Mouse (Mus musculus) midbrain, embryonic 11.5 days (tissue): ENCODE results near the gene Kmo. TPM values are rescaled to one million over a fixed set of nuclear protein-coding genes. Genes with fewer than 3 reads are reported as not detected.

Source experiments
- ATAC-seq: fragments of 200-750 bp; cut with Nextera tagmentation; 2 replicates; pipeline ENCODE4 v1.8.0; 2017; ENCODE audit warnings: moderate TSS enrichment, moderate library complexity; ENCODE audit not compliant: low FRiP score
- DNase-seq: peaks from one replicate; pipeline ENCODE4 v3.0.0; 2015; ENCODE audit warnings: low spot score; ENCODE audit errors: missing footprints
- H3K27ac ChIP-seq: fragments of 300-500 bp; sonication (generic); 2 replicates; pipeline ENCODE4 v1.5.1; 2014; ENCODE audit warnings: low read depth, low read length
- H3K27me3 ChIP-seq: fragments of 300-500 bp; sonication (generic); 2 replicates; pipeline ENCODE4 v1.6.1; 2014; ENCODE audit warnings: mild to moderate bottlenecking, low read length, moderate library complexity, mixed read lengths; ENCODE audit not compliant: control insufficient read depth, insufficient read depth
- H3K36me3 ChIP-seq: fragments of 300-500 bp; sonication (generic); 2 replicates; pipeline ENCODE4 v1.6.1; 2014; ENCODE audit warnings: mild to moderate bottlenecking, low read length, moderate library complexity, mixed read lengths; ENCODE audit not compliant: control insufficient read depth, insufficient read depth
- H3K4me1 ChIP-seq: fragments of 300-500 bp; sonication (generic); 2 replicates; pipeline ENCODE4 v1.6.1; 2014; ENCODE audit warnings: low read length; ENCODE audit not compliant: control insufficient read depth, insufficient read depth
- H3K4me2 ChIP-seq: fragments of 300-500 bp; sonication (generic); 2 replicates; pipeline ENCODE4 v1.6.1; 2014; ENCODE audit warnings: mild to moderate bottlenecking, moderate library complexity
- H3K4me3 ChIP-seq: fragments of 300-500 bp; sonication (generic); 2 replicates; pipeline ENCODE4 v1.5.1; 2014; ENCODE audit warnings: low read depth, low read length
- H3K9ac ChIP-seq: fragments of 300-500 bp; sonication (generic); 2 replicates; pipeline ENCODE4 v1.6.1; 2014; ENCODE audit warnings: low read length
- H3K9me3 ChIP-seq: fragments of 300-500 bp; sonication (generic); 2 replicates; pipeline ENCODE4 v1.6.1; 2016; ENCODE audit warnings: low read length; ENCODE audit not compliant: control insufficient read depth
- WGBS: fragments of 180-500 bp; shearing (Covaris S2); extraction: QIAGEN DNeasy Blood & Tissue Kit; methylation state at CpG from one replicate; pipeline ENCODE4 v1.1.7; 2014; 5-methylcytosine and 5-hydroxymethylcytosine counted together
- polyA plus RNA-seq: library from polyadenylated mRNA; unstranded; fragments of >200 nt; fragmentation: Nextera tagmentation; extraction: Ambion mirVana; gene quantifications from 2 replicates; pipeline ENCODE4 v1.2.1, GENCODE M21; 2014

Kmo gene
- polyA plus RNA-seq, 1 experiment from 2014 or later, result 0.07 TPM

- no peak overlapping the region for H3K9ac ChIP-seq
- H3K4me3 ChIP-seq, result no peak overlapping the region
- no peaks in the 10 kb centered on the region for H3K27me3 ChIP-seq
- no peak for DNase-seq
- H3K4me1 ChIP-seq, result peaks cover 4% of the 10 kb centered on the region
- no peaks in the 10 kb centered on the region for H3K9me3 ChIP-seq
- no peaks in the 10 kb centered on the region for H3K36me3 ChIP-seq
- H3K4me2 ChIP-seq, result no peak overlapping the region
- H3K27ac ChIP-seq, result no peak overlapping the region
- no peak for ATAC-seq
- WGBS, result 86% methylated on average over 6 of the region's 6 CpGs
Observed at GRCm38 (mm10) chr1:175629248-175629647, 9.1 kb downstream of the Kmo start.

- Histone ChIP-seq H3K9me3 (no peaks in the 10 kb centered on the region), H3K36me3 (no peaks in the 10 kb centered on the region), H3K9ac (no peak overlapping the region), H3K27me3 (no peaks in the 10 kb centered on the region), H3K4me2 (no peak overlapping the region), H3K27ac (no peak overlapping the region), H3K4me3 (no peak overlapping the region), H3K4me1 (no peaks in the 10 kb centered on the region)
- no peak for DNase-seq
- WGBS, result 94% methylated on average over 5 of the region's 5 CpGs
- ATAC-seq, result no peak
Observed at GRCm38 (mm10) chr1:175630345-175630744, 10.2 kb downstream of the Kmo start.

- WGBS, result 88% methylated on average over 3 of the region's 3 CpGs
- no peak for ATAC-seq
Observed at GRCm38 (mm10) chr1:175631080-175631479, 10.9 kb downstream of the Kmo start.

GRCm38 (mm10) chr1:175631721-175632221 lies 11.6 kb downstream of the Kmo start:
- Histone ChIP-seq H3K4me3 (no peak overlapping the region), H3K36me3 (no peaks in the 10 kb centered on the region), H3K4me2 (no peak overlapping the region), H3K9ac (no peak overlapping the region), H3K9me3 (no peaks in the 10 kb centered on the region), H3K4me1 (no peaks in the 10 kb centered on the region), H3K27me3 (no peaks in the 10 kb centered on the region), H3K27ac (no peak overlapping the region)
- ATAC-seq (no peak), DNase-seq (no peak)
- WGBS, result 84% methylated on average over 10 of the region's 10 CpGs

More at GRCm38 (mm10) chr1:175631080-175631479, 10.9 kb downstream of the Kmo start:
- Histone ChIP-seq H3K4me1 (no peaks in the 10 kb centered on the region), H3K9me3 (no peaks in the 10 kb centered on the region), H3K4me3 (no peak overlapping the region), H3K27me3 (no peaks in the 10 kb centered on the region), H3K9ac (no peak overlapping the region), H3K27ac (no peak overlapping the region), H3K36me3 (no peaks in the 10 kb centered on the region), H3K4me2 (no peak overlapping the region)
- no peak for DNase-seq

GRCm38 (mm10) chr1:175632470-175632869 lies 12.3 kb downstream of the Kmo start:
- no peak for ATAC-seq
- Histone ChIP-seq H3K36me3 (no peaks in the 10 kb centered on the region), H3K27ac (no peak overlapping the region), H3K4me3 (no peak overlapping the region), H3K4me2 (no peak overlapping the region), H3K9ac (no peak overlapping the region), H3K27me3 (no peaks in the 10 kb centered on the region), H3K4me1 (no peaks in the 10 kb centered on the region), H3K9me3 (no peaks in the 10 kb centered on the region)
- DNase-seq, result no peak
- WGBS, result 98% methylated on average over 14 of the region's 14 CpGs

GRCm38 (mm10) chr1:175637677-175638076 lies 17.5 kb downstream of the Kmo start:
- no peak for DNase-seq

GRCm38 (mm10) chr1:175639072-175639471 lies 18.9 kb downstream of the Kmo start:
- WGBS, result 92% methylated on average over 7 of the region's 7 CpGs
- no peak overlapping the region for H3K4me3 ChIP-seq
- H3K27ac ChIP-seq, result no peak overlapping the region
- no peak overlapping the region for H3K9ac ChIP-seq
- DNase-seq, result no peak
- H3K9me3 ChIP-seq, result no peaks in the 10 kb centered on the region
- H3K27me3 ChIP-seq, result no peaks in the 10 kb centered on the region
- no peak overlapping the region for H3K4me2 ChIP-seq
- no peaks in the 10 kb centered on the region for H3K36me3 ChIP-seq
- ATAC-seq, result no peak
- no peaks in the 10 kb centered on the region for H3K4me1 ChIP-seq

More at GRCm38 (mm10) chr1:175637677-175638076, 17.5 kb downstream of the Kmo start:
- no peaks in the 10 kb centered on the region for H3K9me3 ChIP-seq
- no peak for ATAC-seq
- 80% methylated on average over 7 of the region's 7 CpGs for WGBS
- H3K27ac ChIP-seq, result no peak overlapping the region
- H3K36me3 ChIP-seq, result no peaks in the 10 kb centered on the region
- no peaks in the 10 kb centered on the region for H3K4me1 ChIP-seq
- no peak overlapping the region for H3K4me3 ChIP-seq
- no peak overlapping the region for H3K4me2 ChIP-seq
- no peaks in the 10 kb centered on the region for H3K27me3 ChIP-seq
- no peak overlapping the region for H3K9ac ChIP-seq

- Histone ChIP-seq H3K9ac (no peak overlapping the region), H3K27me3 (no peaks in the 10 kb centered on the region), H3K4me3 (no peak overlapping the region), H3K36me3 (no peaks in the 10 kb centered on the region), H3K27ac (no peak overlapping the region), H3K4me1 (no peaks in the 10 kb centered on the region), H3K9me3 (no peaks in the 10 kb centered on the region), H3K4me2 (no peak overlapping the region)
- ATAC-seq (no peak), DNase-seq (no peak)
- 81% methylated on average over 6 of the region's 6 CpGs for WGBS
Observed at GRCm38 (mm10) chr1:175640435-175641150, 20.4 kb downstream of the Kmo start.

GRCm38 (mm10) chr1:175643496-175644265 lies 23.5 kb downstream of the Kmo start:
- Histone ChIP-seq H3K27ac (no peak overlapping the region), H3K27me3 (no peaks in the 10 kb centered on the region), H3K4me1 (no peaks in the 10 kb centered on the region), H3K36me3 (no peaks in the 10 kb centered on the region), H3K4me2 (no peak overlapping the region), H3K4me3 (no peak overlapping the region), H3K9ac (no peak overlapping the region), H3K9me3 (no peaks in the 10 kb centered on the region)
- WGBS, result 79% methylated on average over 5 of the region's 5 CpGs
- DNase-seq (no peak), ATAC-seq (no peak)
